Mouse (Mus musculus) testis, postnatal 14 days (tissue): Measurements from ENCODE around the gene Ugt1a1.
A peak's percentile ranks its signal among the peaks of the same experiment; 100 is the strongest.

Experiments used
- DNase-seq: peaks from one replicate; pipeline ENCODE4 v3.0.0; 2021; ENCODE audit warnings: low spot score

Gene Ugt1a1

DNA sequence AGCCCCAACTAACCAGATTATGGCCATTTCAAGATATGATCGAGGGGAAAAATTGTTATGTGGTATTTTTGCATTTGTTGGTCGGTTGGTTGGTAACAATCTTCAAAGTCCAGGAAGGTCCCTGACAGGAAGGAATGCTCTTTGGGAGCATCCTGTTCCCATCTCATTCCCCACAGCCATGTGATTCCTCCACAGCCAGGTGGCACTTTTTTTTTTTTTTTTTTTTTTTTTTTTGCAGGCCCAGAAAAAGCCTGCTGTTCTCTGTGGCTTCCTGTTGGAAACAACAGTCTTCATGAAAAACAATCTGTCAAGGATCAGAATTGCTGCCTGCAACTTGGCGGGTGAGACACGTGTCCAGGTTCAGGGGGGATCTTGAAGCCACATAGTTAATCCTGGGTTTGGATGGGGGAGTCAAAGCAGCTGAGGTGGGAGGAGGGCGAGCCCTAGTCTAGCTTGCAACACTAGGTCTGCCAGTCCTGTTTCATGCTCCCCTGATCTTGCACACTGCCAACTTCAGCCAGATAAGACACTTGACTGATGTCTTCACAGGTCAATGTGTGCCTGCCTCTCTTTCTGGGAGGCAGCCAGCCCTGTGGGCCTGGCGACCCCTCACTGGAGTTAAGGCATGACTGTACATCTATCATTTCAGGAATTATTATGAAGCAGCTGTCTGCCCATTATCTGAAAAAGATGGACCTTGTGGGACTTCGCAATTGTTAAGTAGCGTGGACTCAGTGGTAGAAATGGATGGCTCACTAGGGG, 47.3 kb downstream of the Ugt1a1 start:
- peak; percentile 81 for DNase-seq

DNA sequence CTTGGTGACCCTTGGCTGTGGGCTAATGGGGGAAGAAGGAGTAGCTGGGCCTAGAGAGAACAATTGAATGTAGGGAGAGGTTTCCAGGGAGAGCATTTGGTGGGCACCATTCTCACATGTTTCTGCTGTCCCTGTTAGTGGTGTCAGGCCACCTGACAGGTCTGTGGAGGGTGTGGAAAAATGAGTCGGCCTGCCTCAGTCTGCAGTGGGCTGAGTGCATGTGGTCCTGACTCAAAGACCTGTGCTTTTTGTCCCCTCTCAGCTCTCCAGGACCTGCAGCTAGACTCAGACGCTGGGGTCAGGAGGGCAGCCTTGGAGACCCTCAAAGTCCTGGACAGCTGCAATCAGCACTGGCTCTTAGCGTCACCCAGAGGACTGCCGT, 47.9 kb downstream of the Ugt1a1 start:
- DNase-seq: no peak

DNA sequence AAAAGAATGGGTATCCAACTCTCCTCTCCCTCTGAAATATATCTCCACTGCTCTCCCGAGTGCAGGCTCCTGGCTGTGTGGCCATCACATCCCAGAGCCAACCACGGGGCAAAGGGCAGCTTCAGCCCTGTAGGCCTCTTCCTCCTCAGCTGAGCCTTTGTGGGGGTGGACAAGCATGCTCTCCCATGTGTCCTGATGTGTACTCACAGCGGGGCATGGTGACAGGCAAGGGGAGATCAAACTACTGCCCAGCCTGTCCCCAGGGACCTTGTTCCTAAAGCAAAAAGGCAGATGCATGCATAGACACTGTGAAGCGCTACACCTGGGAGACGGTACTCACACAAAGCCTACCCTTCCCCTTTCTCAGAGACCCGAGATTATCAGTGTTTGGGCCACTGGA, 48.4 kb downstream of the Ugt1a1 start:
- peak; percentile 73 for DNase-seq

DNA sequence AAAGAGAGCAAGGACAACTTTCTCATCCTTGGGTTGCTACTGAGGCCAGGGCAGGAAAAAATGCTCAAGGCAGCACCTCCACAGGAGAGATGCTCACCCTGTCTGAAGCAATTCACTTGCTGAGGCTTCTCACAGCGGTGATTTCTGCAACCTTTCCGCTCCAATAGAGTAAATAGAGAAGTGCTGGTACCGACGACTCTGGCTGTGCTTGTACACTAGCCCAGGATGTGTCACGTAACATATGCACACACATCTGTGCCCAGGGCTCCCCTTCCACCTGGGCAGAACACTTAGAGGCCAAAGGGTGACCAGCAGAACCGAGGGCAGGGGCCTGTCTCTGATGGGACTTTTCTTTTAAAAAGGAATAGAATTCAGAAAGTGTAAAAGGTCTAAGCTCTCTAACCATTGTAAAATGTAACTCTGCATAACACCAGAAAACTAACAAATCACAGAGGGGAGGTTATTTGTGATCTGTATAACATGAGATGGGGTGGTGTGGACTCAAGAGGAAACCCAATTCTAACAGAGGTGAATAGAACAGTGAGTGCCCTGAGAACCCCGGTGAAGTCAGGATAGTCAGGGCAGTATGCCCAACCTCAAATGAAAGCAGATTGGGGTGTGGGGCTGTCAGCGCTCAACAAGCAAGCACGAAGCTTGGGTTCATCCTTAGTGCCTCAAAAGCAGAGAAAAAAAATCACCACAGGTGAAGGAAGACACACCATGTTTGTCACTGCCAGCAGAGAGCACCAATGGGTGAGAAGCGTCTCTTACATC, 49.0 kb downstream of the Ugt1a1 start:
- no peak for DNase-seq

DNA sequence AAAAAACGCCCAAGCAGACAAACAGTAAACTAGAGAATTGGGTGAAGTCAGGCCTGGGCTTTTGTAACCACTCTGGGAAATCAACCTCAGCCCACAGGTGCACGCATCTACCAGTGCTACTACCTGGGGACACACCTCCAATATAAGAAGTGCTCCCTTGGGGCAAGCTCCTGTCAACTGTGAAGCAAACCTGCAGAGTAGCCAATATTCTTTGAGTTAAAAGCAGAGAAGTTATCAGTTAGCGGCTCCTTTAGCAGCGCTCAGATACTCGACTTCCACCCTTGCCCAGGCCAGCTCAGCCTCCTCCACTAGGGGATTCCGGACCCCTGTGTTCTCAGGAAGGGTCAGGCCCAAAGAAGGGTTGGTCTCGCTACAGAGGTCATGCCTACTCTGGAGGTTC, 49.9 kb downstream of the Ugt1a1 start:
- no peak for DNase-seq

DNA sequence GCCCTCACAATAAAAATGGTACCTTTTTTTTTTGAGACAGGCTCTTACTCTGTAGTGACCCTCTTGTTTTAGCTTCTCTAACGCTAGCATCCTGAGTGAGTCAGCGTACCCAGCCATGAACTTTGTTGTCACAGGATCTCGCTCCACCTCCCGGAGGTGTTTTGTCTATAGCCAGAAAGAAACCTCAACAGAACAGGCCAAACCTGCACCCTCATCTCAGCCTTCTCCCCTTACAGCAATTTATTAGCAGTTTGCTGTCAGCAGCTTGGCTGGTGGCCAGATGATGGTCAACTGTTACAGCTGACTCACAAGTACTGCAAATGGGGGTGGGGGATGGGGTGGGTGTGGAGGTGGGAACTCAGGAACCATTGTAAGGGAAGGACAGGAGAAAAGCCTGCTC, 50.5 kb downstream of the Ugt1a1 start:
- no peak for DNase-seq

DNA sequence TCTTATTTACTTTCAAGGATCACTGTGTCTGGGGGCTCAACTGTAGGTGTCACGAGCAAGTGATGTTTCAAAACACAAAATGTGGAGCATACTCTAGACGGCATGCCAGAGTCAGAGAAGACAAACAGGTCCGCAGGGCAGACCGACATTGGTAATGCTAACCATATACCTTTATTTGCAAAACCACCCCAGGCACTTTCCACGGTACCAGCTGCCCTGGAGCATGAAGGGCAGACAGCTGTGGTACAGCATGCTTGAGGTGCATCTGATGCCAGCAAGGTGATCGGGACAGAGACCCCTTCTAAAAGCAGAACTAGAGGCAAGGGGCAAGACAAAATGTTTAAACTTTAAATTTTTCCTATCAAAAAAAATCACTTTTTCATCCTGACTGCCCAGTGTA, 51.2 kb downstream of the Ugt1a1 start:
- DNase-seq: no peak

DNA sequence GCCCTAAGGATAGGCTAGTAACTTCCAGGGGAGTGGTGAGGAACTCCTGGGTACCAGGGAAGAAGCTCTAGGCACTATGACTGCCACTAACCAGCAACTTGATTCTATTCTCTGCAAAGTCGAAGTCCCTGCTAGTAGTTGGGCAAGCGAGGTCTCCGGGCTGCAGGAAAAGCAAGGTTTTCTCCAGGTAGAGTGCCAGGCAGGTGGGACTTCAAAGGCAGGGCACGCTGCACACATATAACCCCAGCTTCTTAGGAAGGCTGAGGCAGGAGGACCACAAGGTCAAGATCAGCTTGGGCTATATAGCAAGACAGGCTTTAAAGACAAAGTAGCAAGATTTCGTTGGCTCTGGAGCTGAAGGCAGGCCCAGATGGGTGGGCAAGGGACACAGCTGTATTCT, 52.0 kb downstream of the Ugt1a1 start:
- DNase-seq: no peak

DNA sequence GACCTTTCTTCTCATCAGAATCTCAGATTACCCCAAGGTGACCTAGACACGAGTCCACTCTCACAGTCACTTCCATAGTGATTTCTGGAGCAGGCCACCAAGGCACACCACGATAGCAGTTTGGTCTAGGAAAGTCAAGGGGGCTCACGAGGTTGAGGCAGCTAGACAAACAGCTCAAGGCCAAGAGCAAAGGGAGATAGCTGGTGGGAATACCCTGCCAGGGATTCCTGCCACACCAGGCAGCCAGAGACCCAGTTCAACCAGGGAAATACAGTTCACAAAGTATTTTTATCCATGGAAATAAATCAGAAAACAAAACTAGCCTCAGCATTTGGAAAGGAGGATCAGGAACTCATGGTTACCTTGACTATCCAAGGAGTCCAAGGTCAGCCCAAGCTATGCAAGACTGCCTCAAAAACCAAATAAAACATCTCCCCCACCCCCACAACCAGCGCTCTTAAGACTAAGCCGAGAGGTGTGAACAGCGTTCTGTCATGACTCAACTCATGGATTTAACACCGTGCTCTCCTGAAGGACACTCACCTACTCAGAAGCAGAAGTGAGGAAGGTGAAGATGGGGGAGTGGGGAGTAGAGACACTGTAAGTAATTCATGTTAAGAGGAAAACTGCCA, 52.6 kb downstream of the Ugt1a1 start:
- DNase-seq: no peak

DNA sequence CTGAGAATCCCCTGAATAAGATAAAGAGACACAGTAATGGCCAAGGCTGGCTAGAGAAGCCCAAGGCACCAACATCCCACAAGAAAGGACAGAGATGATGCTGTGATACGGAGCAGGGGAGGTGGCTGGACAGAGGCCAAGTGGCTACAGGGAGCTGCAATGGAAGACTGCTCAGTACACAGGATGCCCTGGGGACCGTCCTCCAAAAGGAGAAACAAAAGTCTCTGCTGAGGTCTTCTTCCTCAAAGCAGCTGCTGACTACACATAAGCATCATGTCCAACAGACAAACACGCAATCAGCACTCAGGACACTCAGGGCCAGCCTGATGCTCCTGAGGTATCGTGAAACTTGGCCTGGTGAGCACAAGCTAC, 53.1 kb downstream of the Ugt1a1 start:
- no peak for DNase-seq

DNA sequence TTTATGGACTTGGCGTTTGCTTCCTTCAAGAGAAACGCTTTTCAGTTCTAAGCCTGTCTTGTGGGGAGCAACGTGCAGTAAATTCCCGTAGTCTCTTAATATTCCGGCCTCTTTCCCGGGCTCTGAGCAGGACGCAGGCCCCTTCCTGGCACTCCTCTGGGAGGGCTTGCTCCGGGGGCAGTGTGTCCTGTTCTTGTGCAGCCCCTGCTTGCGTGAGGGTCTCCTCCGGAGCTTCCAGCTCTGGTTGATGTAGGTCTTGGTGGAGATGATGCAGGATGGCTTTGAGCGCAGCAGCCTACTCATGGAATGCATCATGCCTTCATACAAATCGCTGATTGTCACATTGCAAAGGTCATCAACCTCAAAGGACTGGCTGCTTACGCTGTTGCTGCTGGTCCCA, 54.4 kb downstream of the Ugt1a1 start:
- no peak for DNase-seq

DNA sequence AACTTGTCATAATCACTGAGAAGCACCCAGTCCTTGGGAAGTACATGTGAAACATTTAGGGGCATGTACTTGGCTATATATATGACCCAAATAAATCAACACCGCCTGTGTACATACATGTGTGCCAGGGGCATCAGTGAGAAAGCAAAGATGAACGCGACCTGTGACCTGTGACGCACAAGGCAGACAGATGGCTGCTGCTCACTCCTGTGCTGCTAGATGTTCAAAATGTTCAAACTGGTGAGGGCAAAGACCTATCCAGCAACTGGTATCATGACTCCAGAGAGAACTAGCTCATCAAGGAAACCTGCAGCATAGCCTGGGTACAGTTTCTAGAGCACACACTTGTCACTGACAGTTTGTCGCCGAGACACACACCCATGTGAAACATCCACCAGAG, 55.7 kb downstream of the Ugt1a1 start:
- no peak for DNase-seq

DNA sequence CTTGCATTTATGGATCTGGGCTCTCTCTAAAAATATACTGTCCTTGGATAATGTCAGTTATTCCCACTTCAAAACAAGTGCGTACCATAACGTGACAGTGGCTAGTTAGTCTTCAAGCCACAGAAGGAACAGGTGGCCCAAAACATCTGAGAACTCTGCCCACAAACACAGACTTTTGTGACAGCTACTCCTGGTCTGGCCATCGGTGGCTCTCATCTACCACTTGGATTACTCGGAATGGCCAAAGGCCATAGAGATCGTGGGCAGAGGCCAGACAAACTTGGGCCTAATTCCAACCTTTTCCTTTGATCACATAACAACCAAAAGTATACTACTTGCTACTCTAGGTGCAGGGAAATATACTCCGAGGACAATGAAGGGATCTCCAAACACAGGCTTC, 56.3 kb downstream of the Ugt1a1 start:
- DNase-seq: no peak
